Mouse (Mus musculus): Measurements from ENCODE around the gene Exoc4. TPM values are rescaled to one million over a fixed set of nuclear protein-coding genes. Genes with fewer than 3 reads are reported as not detected.

The Exoc4 gene
- polyA plus RNA-seq, 1 experiment from 2014 or later = 33.1 TPM

DNA sequence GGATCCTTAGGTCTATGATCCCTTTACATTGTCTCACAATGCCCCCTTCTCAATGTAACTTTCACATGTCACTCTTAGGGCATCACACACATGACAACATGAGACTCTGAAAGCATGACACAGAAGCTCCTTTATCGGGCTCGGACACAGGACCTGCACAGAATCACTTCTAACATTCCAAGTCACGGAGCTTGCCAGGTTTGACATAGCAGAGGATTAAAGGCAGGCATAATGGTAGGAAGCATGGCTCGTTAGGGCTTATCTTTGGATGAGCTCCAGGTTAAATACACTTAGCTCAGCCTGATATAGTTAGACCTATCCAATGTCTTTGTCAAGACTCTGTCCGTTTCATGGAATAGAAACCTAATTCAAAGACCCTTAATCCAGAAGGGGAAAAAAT, 690.3 kb downstream of the Exoc4 start:
- no peak for DNase-seq
- Histone ChIP-seq H3K4me2 (no peak overlapping the region), H3K4me3 (ENCODE audit: low read depth, low read length) (no peak overlapping the region), H3K4me1 (ENCODE audit: insufficient read depth) (no peaks in the 10 kb centered on the region), H3K9me3 (ENCODE audit: low read depth, low read length) (no peaks in the 10 kb centered on the region), H3K9ac (no peak overlapping the region), H3K27ac (ENCODE audit: low read depth) (no peak overlapping the region), H3K27me3 (ENCODE audit: insufficient read depth, low read length) (no peaks in the 10 kb centered on the region), H3K36me3 (ENCODE audit: insufficient read depth) (no peaks in the 10 kb centered on the region)
- WGBS = 56% methylated on average over 5 of the region's 5 CpGs
- ATAC-seq (ENCODE audit: insufficient read depth) = no peak
- no peak for TF ChIP-seq CTCF (IDR thresholded peaks at IDR 0.05; ENCODE audit: low read depth)

DNA sequence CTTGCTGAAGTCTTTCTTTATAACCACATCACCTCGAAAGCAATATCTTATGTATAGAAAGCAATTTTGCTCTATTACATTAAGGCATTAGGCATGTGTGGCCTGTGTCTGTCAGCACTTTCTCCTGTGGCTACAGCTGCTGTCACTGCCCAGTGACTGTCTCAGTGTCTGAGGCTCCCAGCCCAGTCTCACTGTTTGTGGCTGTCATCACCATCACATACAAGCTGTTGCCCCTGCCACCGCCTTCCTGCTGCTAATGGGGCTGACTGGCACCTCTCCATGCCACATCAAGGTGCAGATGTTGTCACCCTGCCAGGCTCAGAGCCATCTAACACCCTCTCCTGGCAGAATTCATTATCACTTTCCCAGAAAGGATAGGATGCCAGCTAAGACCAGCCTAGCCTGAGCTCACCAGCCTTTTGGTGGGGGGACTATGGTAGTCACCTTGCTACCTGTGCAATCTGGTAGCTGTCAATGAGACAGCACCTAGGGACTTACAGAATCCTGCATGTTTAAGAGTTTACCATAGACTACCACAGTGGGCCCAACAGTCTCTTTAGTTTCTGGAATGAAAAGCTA, 698.1 kb downstream of the Exoc4 start:
- ATAC-seq (ENCODE audit: insufficient read depth) = peak; percentile 82

DNA sequence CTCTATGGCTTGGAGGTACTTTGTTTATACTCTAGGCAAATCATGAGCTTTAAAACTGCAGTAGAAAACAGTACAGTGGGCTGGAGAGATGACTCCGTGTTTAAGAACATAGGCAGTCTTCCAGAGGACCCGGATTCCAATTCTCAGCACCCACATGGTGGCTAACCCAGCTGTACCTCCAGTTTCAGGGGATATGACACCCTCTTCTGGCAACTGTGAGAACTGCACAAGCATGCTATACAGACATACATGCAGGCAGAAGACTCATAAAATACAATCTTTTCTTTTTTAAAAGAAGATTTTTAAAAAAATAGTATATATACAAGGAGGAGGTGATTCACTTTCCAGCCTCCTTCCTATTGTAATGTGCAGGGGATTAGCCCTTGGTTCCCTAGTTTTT, 701.2 kb downstream of the Exoc4 start:
- no peak overlapping the region for H3K9ac ChIP-seq
- no peaks in the 10 kb centered on the region for H3K36me3 ChIP-seq (ENCODE audit: insufficient read depth)
- ATAC-seq (ENCODE audit: insufficient read depth) (no peak), DNase-seq (no peak)
- 91% methylated on average over 2 of the region's 2 CpGs for WGBS
- H3K27ac ChIP-seq (ENCODE audit: low read depth) = no peak overlapping the region
- H3K4me2 ChIP-seq = no peak overlapping the region
- no peaks in the 10 kb centered on the region for H3K9me3 ChIP-seq (ENCODE audit: low read depth, low read length)
- no peak overlapping the region for H3K4me3 ChIP-seq (ENCODE audit: low read depth, low read length)
- no peaks in the 10 kb centered on the region for H3K27me3 ChIP-seq (ENCODE audit: insufficient read depth, low read length)
- 0 out of 2 replicates have a peak, but pooled peaks have one; percentile 16 for TF ChIP-seq CTCF (IDR thresholded peaks at IDR 0.05; ENCODE audit: low read depth)
- H3K4me1 ChIP-seq (ENCODE audit: insufficient read depth) = no peaks in the 10 kb centered on the region

More for the DNA sequence above, 698.1 kb downstream of the Exoc4 start:
- DNase-seq = peak; percentile 80
- no peaks in the 10 kb centered on the region for H3K4me1 ChIP-seq (ENCODE audit: insufficient read depth)
- no peak overlapping the region for H3K9ac ChIP-seq
- H3K27ac ChIP-seq (ENCODE audit: low read depth) = no peak overlapping the region
- H3K36me3 ChIP-seq (ENCODE audit: insufficient read depth) = no peaks in the 10 kb centered on the region
- H3K4me3 ChIP-seq (ENCODE audit: low read depth, low read length) = no peak overlapping the region
- TF ChIP-seq CTCF (IDR thresholded peaks at IDR 0.05; ENCODE audit: low read depth) = no peak
- no peaks in the 10 kb centered on the region for H3K27me3 ChIP-seq (ENCODE audit: insufficient read depth, low read length)
- WGBS = 28% methylated on average over 2 of the region's 2 CpGs
- H3K9me3 ChIP-seq (ENCODE audit: low read depth, low read length) = no peaks in the 10 kb centered on the region
- no peak overlapping the region for H3K4me2 ChIP-seq

DNA sequence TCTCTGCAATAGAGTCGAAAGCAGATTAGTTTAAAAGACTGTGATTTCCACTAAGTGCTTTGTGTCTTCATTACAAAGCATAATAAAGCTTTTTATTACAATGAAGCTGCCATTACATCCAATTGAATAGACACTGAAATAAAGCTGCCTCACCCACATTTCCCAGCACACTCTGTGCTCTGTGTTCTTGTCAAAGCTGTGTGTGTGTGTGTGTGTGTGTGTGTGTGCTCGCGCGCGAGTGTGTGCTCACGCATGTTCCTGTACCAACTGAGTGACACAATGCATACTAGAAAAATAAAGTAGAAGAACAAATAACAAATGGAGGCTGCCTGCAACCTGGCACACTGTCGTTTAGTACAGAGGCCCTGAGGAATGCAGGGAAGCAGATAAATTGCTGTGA, 706.6 kb downstream of the Exoc4 start:
- no peaks in the 10 kb centered on the region for H3K4me1 ChIP-seq (ENCODE audit: insufficient read depth)
- H3K9ac ChIP-seq = no peak overlapping the region
- no peak overlapping the region for H3K4me2 ChIP-seq
- DNase-seq (no peak), ATAC-seq (ENCODE audit: insufficient read depth) (no peak)
- TF ChIP-seq CTCF (IDR thresholded peaks at IDR 0.05; ENCODE audit: low read depth) = no peak
- no peak overlapping the region for H3K4me3 ChIP-seq (ENCODE audit: low read depth, low read length)
- 80% methylated on average over 7 of the region's 7 CpGs for WGBS
- H3K36me3 ChIP-seq (ENCODE audit: insufficient read depth) = no peaks in the 10 kb centered on the region
- H3K27me3 ChIP-seq (ENCODE audit: insufficient read depth, low read length) = no peaks in the 10 kb centered on the region
- no peak overlapping the region for H3K27ac ChIP-seq (ENCODE audit: low read depth)
- no peaks in the 10 kb centered on the region for H3K9me3 ChIP-seq (ENCODE audit: low read depth, low read length)

DNA sequence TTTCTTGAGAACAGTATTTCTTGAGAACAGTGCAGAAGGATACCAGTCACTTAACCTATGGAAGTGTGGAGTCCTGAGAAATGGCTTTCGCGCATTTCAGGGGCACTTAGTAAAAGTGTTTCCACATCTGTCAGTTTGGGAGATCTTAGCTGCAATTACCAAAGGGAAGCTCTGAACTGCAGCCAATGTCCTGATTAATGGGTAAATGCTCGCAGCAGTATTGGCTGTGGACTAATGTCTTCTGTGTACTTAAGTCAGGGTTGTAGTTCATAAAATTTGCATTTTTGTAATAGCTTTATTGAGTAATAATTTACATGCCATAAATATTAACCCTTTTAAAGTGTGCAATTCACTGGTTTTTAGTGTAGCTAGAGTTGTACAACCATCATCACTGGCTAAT, 709.4 kb downstream of the Exoc4 start:
- H3K27ac ChIP-seq (ENCODE audit: low read depth) = no peak overlapping the region
- H3K9ac ChIP-seq = no peak overlapping the region
- ATAC-seq (ENCODE audit: insufficient read depth) (no peak; the same call in 1 of the 2 replicates), DNase-seq (peak; percentile 70)
- no peaks in the 10 kb centered on the region for H3K27me3 ChIP-seq (ENCODE audit: insufficient read depth, low read length)
- H3K4me3 ChIP-seq (ENCODE audit: low read depth, low read length) = no peak overlapping the region
- H3K36me3 ChIP-seq (ENCODE audit: insufficient read depth) = no peaks in the 10 kb centered on the region
- H3K4me2 ChIP-seq = no peak overlapping the region
- 39% methylated on average over 3 of the region's 3 CpGs for WGBS
- H3K4me1 ChIP-seq (ENCODE audit: insufficient read depth) = no peaks in the 10 kb centered on the region
- no peak for TF ChIP-seq CTCF (IDR thresholded peaks at IDR 0.05; ENCODE audit: low read depth)
- no peaks in the 10 kb centered on the region for H3K9me3 ChIP-seq (ENCODE audit: low read depth, low read length)

DNA sequence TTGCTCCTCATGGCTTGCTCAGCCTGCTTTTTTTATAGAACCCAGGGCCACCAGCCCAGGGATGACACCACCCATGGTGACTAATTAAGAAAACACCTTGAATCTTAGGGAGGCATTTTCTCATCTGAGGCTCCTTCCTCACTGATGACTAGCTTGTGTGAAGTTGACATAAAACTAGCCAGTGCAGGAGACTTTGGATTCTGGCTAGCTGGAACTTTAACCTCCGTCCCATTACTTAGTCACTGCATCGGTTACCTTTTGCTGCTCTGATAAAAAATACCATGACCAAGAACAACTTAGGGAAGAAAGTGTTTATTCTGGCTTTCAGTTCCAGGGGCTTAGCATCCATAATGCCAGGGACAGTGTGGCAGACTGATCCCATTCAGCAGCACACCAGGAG, 711.9 kb downstream of the Exoc4 start:
- TF ChIP-seq CTCF (IDR thresholded peaks at IDR 0.05; ENCODE audit: low read depth) = no peak
- no peak overlapping the region for H3K4me3 ChIP-seq (ENCODE audit: low read depth, low read length)

DNA sequence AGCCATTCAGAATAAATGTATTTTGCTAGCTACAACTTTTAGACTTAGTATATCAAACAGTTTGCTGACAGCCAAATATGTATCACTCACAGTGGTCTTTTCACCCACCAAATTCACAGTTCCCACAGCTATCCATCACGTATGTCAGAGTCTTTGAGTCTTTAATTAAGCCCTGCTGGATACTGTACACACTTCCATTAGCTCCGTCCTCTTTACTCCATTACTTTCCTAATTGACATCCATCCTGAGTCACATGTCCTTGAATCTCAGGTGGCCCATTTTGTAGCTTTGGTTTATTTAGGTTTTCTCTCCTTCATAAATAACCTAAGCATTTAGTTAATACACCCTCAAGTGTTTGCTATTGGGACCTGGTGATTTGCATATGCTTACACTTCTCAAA, 714.2 kb downstream of the Exoc4 start:
- no peaks in the 10 kb centered on the region for H3K27me3 ChIP-seq (ENCODE audit: insufficient read depth, low read length)
- TF ChIP-seq CTCF (IDR thresholded peaks at IDR 0.05; ENCODE audit: low read depth) = no peak

More for the DNA sequence above, 711.9 kb downstream of the Exoc4 start:
- Histone ChIP-seq H3K27ac (ENCODE audit: low read depth) (no peak overlapping the region), H3K36me3 (ENCODE audit: insufficient read depth) (no peaks in the 10 kb centered on the region), H3K9me3 (ENCODE audit: low read depth, low read length) (no peaks in the 10 kb centered on the region), H3K27me3 (ENCODE audit: insufficient read depth, low read length) (no peaks in the 10 kb centered on the region), H3K4me2 (no peak overlapping the region), H3K9ac (no peak overlapping the region), H3K4me1 (ENCODE audit: insufficient read depth) (no peaks in the 10 kb centered on the region)
- ATAC-seq (ENCODE audit: insufficient read depth) (no peak), DNase-seq (no peak)
- 82% methylated on average over 2 of the region's 2 CpGs for WGBS

More for the DNA sequence above, 714.2 kb downstream of the Exoc4 start:
- no peak overlapping the region for H3K4me2 ChIP-seq
- no peaks in the 10 kb centered on the region for H3K9me3 ChIP-seq (ENCODE audit: low read depth, low read length)
- H3K36me3 ChIP-seq (ENCODE audit: insufficient read depth) = no peaks in the 10 kb centered on the region
- H3K4me1 ChIP-seq (ENCODE audit: insufficient read depth) = no peaks in the 10 kb centered on the region
- WGBS = 67% methylated on average over 2 of the region's 2 CpGs
- ATAC-seq (ENCODE audit: insufficient read depth) (no peak), DNase-seq (no peak)
- H3K9ac ChIP-seq = no peak overlapping the region
- no peak overlapping the region for H3K27ac ChIP-seq (ENCODE audit: low read depth)
- no peak overlapping the region for H3K4me3 ChIP-seq (ENCODE audit: low read depth, low read length)

Measured in lung, embryonic 14.5 days (tissue).